Mouse (Mus musculus): ENCODE measurements at regions not wholly inside any gene's neighbourhood (a gene's known extent, or its start where the extent isn't known, plus 50 kb on each side); places are given as distances from the start of the nearest gene placed in this dataset.

GRCm38 (mm10) chr1:42772000-42772399 lies 76.4 kb downstream of the Pou3f3 start:
- TF ChIP-seq CTCF (IDR thresholded peaks at IDR 0.05; ENCODE audit: low read depth) = no peak
- TF ChIP-seq EP300 (optimal IDR thresholded peaks at IDR 0.05) = no peak
